In genomic region chr9:73040080-73040479, GRCm38 (mm10) we compare ENCODE assay signal across 8 mouse cellular contexts. TPM values are rescaled to one million over a fixed set of nuclear protein-coding genes. Genes with fewer than 3 reads are reported as not detected.
DNase-seq lines count a peak whose midpoint lies in the region; ATAC-seq and TF ChIP-seq lines count a peak whose summit lies in the region.

Gene Pigb, minus strand, starts transcription at chr9:73040378.

- WGBS in kidney, embryonic 15.5 days, result 31% methylated on average over 6 of the region's 6 CpGs
- 34% methylated on average over 6 of the region's 6 CpGs for WGBS in forebrain, embryonic 10.5 days
- whole genome bisulfite sequencing in small intestine, adult 2 months, result 21% methylated on average over 6 of the region's 6 CpGs

- peak within 1 kb of the TSS; percentile 87 for H3K27ac ChIP-seq in kidney, embryonic 15.5 days
- peak within 1 kb of the TSS; percentile 90 for H3K27ac ChIP-seq in forebrain, embryonic 10.5 days
- H3K27ac ChIP-seq in small intestine, adult 2 months (ENCODE audit: insufficient read depth, low read depth, low read length), result peak within 1 kb of the TSS; percentile 22; the same call in 1 of the 2 replicates

- H3K36me3 ChIP-seq in kidney, embryonic 15.5 days, result peaks cover 17% of the 10 kb centered on the region
- H3K36me3 ChIP-seq in forebrain, embryonic 10.5 days (replicated peaks), result peaks cover 8% of the 10 kb centered on the region; the same call in 1 of the 2 replicates
- no peaks in the 10 kb centered on the region for H3K36me3 ChIP-seq in small intestine, adult 2 months (ENCODE audit: control insufficient read depth, insufficient read depth, low read length)

- H3K4me1 ChIP-seq in kidney, embryonic 15.5 days, result peaks cover 31% of the 10 kb centered on the region
- H3K4me1 ChIP-seq in forebrain, embryonic 10.5 days, result peaks cover 36% of the 10 kb centered on the region
- H3K4me1 ChIP-seq in small intestine, adult 2 months (ENCODE audit: control insufficient read depth, insufficient read depth, insufficient read length, low read length), result peaks cover 5% of the 10 kb centered on the region; the same call in 1 of the 2 replicates

- peak within 1 kb of the TSS; percentile 82 for H3K4me2 ChIP-seq in kidney, embryonic 15.5 days

- TF ChIP-seq CTCF in small intestine, adult 2 months (IDR thresholded peaks at IDR 0.05; ENCODE audit: extremely low read depth, insufficient read length, insufficient replicate concordance, low read depth, low read length), result no peak

- H3K9ac ChIP-seq in kidney, embryonic 15.5 days, result peak within 1 kb of the TSS; percentile 88

- H3K27me3 ChIP-seq in kidney, embryonic 15.5 days, result no peaks in the 10 kb centered on the region
- peaks cover 10% of the 10 kb centered on the region for H3K27me3 ChIP-seq in forebrain, embryonic 10.5 days (ENCODE audit: poor library complexity, severe bottlenecking)
- H3K27me3 ChIP-seq in small intestine, adult 2 months (ENCODE audit: control insufficient read depth, insufficient read depth, low read length), result no peaks in the 10 kb centered on the region

- no peaks in the 10 kb centered on the region for H3K9me3 ChIP-seq in kidney, embryonic 15.5 days (replicated peaks)
- no peaks in the 10 kb centered on the region for H3K9me3 ChIP-seq in forebrain, embryonic 10.5 days

- no peak for DNase-seq in kidney, adult 8-10 months
- DNase-seq in Muller cell, postnatal 12 days (ENCODE audit: inconsistent ontology term), result peak; percentile 7
- DNase-seq in forebrain, embryonic 10.5 days (ENCODE audit: extremely low spot score, low spot score), result no peak
- no peak for DNase-seq in left cerebral cortex, postnatal 36 days (ENCODE audit: low spot score in 2 of 2)
- no peak for DNase-seq in cerebellum, adult 9-11 months
- no peak for DNase-seq in right cerebral cortex, postnatal 4 days

- no peak for TF ChIP-seq POLR2A in small intestine, adult 2 months (IDR thresholded peaks at IDR 0.05; ENCODE audit: low read depth, low read length)

- ATAC-seq in kidney, embryonic 15.5 days (replicated peaks; ENCODE audit: low FRiP score), result no peak

- H3K4me3 ChIP-seq in kidney, embryonic 15.5 days (replicated peaks), result peak within 1 kb of the TSS; percentile 95
- peak within 1 kb of the TSS; percentile 85 for H3K4me3 ChIP-seq in forebrain, embryonic 10.5 days
- peak within 1 kb of the TSS; percentile 88 for H3K4me3 ChIP-seq in small intestine, adult 2 months (ENCODE audit: low read depth, low read length)

- intact Hi-C loops in left cerebral cortex, postnatal 36 days (cut with DNase I), result loop anchor here (5.0 kb wide), 1 partner anchor 72 kb away; the partner anchor contains the start of gene Rsl24d1

RNA-seq across cellular contexts. Expression of gene Pigb, which starts in this region (rescaled TPM):
- polyA plus RNA-seq in kidney, embryonic 15.5 days (2015; fragmentation: Nextera tagmentation; extraction: Ambion mirVana), result 16.2 and 16.3 TPM in 2 replicates
- 14.9 and 15.4 TPM in 2 replicates for polyA plus RNA-seq in forebrain, embryonic 10.5 days (2016; fragmentation: Nextera tagmentation; extraction: Ambion mirVana)
- total RNA-seq in left cerebral cortex, postnatal 36 days (2021), result 10 to 100 TPM; 14.3 to 15.7 TPM
- polyA plus RNA-seq in small intestine, adult 2 months (2012; rRNA removed), result 3.7 and 5.0 TPM in 2 replicates

Comparison
In these comparisons a context has a peak if more than half of its experiments do, and no peak if none do; other contexts are left out.
1. H3K27ac ChIP-seq: peak in every context shown above with its lines; median percentile 90 in forebrain, embryonic 10.5 days; 87 in kidney, embryonic 15.5 days; 22 in small intestine, adult 2 months.